Mouse (Mus musculus) left cerebral cortex, adult 11 months (tissue): ENCODE measurements around the gene Gm8094.
"Not testable (repeated sequence)": the region's sequence is repeated elsewhere in the genome, so short reads cannot be mapped to it uniquely, and the experiment has no call there.

Experiments used
- DNase-seq: peaks from one replicate; pipeline ENCODE4 v3.0.0; 2022; ENCODE audit warnings: low spot score

The Gm8094 gene

GRCm38 (mm10) chr14:43076543-43076942 is at the start of gene Gm8094:
TSS of gene Gm8094 (minus strand) at chr14:43076643.
- not testable (repeated sequence) for DNase-seq

- DNase-seq = not testable (repeated sequence)
Observed at GRCm38 (mm10) chr14:43119673-43120072, 43.2 kb upstream of the Gm8094 start.

- DNase-seq = not testable (repeated sequence)
Observed at GRCm38 (mm10) chr14:43100301-43100700, 23.9 kb upstream of the Gm8094 start, which contains the start of gene Gm8104. TSS of gene Gm8104 (plus strand) at chr14:43100601.

- DNase-seq = not testable (repeated sequence)
Observed at GRCm38 (mm10) chr14:43089103-43089919, 12.9 kb upstream of the Gm8094 start.

GRCm38 (mm10) chr14:43084936-43085730 is 8.7 kb upstream of the Gm8094 start:
- not testable (repeated sequence) for DNase-seq

- not testable (repeated sequence) for DNase-seq
Observed at GRCm38 (mm10) chr14:43060179-43060578, 16.3 kb downstream of the Gm8094 start.

- not testable (repeated sequence) for DNase-seq
Observed at GRCm38 (mm10) chr14:43058063-43058462, 18.4 kb downstream of the Gm8094 start.
